Mouse (Mus musculus): ENCODE results near the gene Cd274. TPM values are rescaled to one million over a fixed set of nuclear protein-coding genes. Genes with fewer than 3 reads are reported as not detected.

Gene Cd274
- total RNA-seq, 2 experiments from 2014 or later: 0.63 to 0.70 TPM

GRCm38 (mm10) chr19:29430953-29431352 is 63.7 kb downstream of the Cd274 start:
- DNase-seq: no peak

- no peak for DNase-seq
Measured at GRCm38 (mm10) chr19:29436793-29437479, 69.7 kb downstream of the Cd274 start.

Other genes starting within 250 kb of the Cd274 start
- 10 to 100 TPM; 16.6 to 19.2 TPM for gene Jak2, start 115.6 kb upstream of the Cd274 start, total RNA-seq (2021)
- 1 to 10 TPM in 1 of 2 experiments, under 1 TPM in 1; 0.65 to 1.2 TPM for gene Insl6, start 42.1 kb upstream of the Cd274 start, total RNA-seq (2021)
- not detected for gene Rln1, start 32.8 kb upstream of the Cd274 start, total RNA-seq (2021)
- gene Plgrkt, start 65 bp upstream of the Cd274 start, total RNA-seq (2021): 10 to 100 TPM; 28.5 to 31.9 TPM
- not detected for gene Pdcd1lg2, start 43.5 kb downstream of the Cd274 start, total RNA-seq (2021)
- 10 to 100 TPM; 28.8 to 36.9 TPM for gene Ric1, start 154.8 kb downstream of the Cd274 start, total RNA-seq (2021)

Measured in gastrocnemius, postnatal 10 days (tissue).